Mouse (Mus musculus): ENCODE results near the gene Ptgds. TPM values are rescaled to one million over a fixed set of nuclear protein-coding genes. Genes with fewer than 3 reads are reported as not detected.

Ptgds gene
- polyA plus RNA-seq, 2 experiments: 2.4 to 4.0 TPM

DNA sequence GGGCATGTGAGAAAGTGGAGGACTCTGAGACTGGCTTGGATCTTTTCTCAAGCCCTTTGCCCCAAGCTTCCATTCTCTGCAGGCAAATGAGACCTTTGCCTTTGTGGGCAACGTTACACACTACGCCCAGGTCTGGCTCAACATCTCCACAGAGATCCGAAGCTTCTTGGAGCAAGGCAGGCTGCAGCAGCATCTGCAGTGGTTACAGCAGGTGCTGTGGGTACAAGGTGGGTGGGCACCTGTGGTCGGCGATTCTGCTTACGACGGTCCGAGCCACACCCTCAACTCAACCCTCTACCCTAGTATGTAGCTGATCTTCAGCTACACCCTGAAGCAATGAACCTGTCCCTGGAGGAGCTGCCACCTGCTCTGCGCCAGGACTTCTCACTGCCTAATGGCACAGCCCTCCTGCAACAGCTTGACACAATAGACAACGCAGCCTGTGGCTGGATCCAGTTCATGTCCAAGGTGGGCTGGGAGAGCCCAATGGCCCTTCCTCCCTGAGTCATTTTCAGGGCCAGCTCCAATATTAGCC is 33.5 kb downstream of the Ptgds start:
- Histone ChIP-seq H3K27ac (replicated peaks; ENCODE audit: low read depth, low read length) (no peak overlapping the region), H3K4me2 (replicated peaks; ENCODE audit: low read depth, low read length, severe bottlenecking) (no peak overlapping the region), H3K4me1 (ENCODE audit: control insufficient read depth, insufficient read depth, low read length) (no peaks in the 10 kb centered on the region), H3K9ac (ENCODE audit: low read depth, low read length, severe bottlenecking) (no peak overlapping the region), H3K36me3 (ENCODE audit: control insufficient read depth, insufficient read depth, low read length) (no peaks in the 10 kb centered on the region), H3K27me3 (ENCODE audit: control insufficient read depth, insufficient read depth, low read length) (no peaks in the 10 kb centered on the region), H3K4me3 (replicated peaks; ENCODE audit: low read length) (no peak overlapping the region), H3K9me3 (ENCODE audit: control insufficient read depth, low read length) (no peaks in the 10 kb centered on the region)
- no peak for TF ChIP-seq POLR2A (IDR thresholded peaks at IDR 0.05; ENCODE audit: borderline replicate concordance, extremely low read depth, insufficient read depth, insufficient read length)
- ATAC-seq (ENCODE audit: low FRiP score, low read depth) (no peak), DNase-seq (ENCODE audit: low spot score) (no peak)
- WGBS: 88% methylated on average over 10 of the region's 10 CpGs

DNA sequence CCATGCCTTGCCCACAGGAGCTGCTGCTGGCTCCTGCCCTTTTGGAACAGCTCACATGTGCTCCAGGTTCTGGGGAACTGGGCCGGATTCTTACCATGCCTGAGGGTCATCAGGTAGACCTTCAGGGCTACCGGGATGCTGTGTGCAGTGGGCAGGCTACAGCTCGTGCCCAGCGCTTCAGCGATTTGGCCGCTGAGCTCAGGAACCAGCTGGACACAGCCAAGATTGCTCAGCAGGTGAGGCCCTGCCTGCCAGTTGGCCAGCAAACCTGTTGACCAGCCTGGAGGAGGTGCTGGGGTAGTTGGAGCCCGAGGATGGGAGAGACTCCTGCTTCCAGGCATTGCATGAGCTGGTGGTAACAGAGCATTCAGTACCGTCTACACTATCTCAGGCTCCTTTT is 35.6 kb downstream of the Ptgds start:
- Histone ChIP-seq H3K4me2 (replicated peaks; ENCODE audit: low read depth, low read length, severe bottlenecking) (no peak overlapping the region), H3K4me1 (ENCODE audit: control insufficient read depth, insufficient read depth, low read length) (peaks cover 2% of the 10 kb centered on the region; the same call in 1 of the 2 replicates), H3K9me3 (ENCODE audit: control insufficient read depth, low read length) (no peaks in the 10 kb centered on the region), H3K4me3 (replicated peaks; ENCODE audit: low read length) (no peak overlapping the region), H3K27ac (replicated peaks; ENCODE audit: low read depth, low read length) (no peak overlapping the region), H3K9ac (ENCODE audit: low read depth, low read length, severe bottlenecking) (no peak overlapping the region), H3K36me3 (ENCODE audit: control insufficient read depth, insufficient read depth, low read length) (no peaks in the 10 kb centered on the region), H3K27me3 (ENCODE audit: control insufficient read depth, insufficient read depth, low read length) (no peaks in the 10 kb centered on the region; the same call in 1 of the 2 replicates)
- 77% methylated on average over 8 of the region's 8 CpGs for WGBS
- no peak for TF ChIP-seq POLR2A (IDR thresholded peaks at IDR 0.05; ENCODE audit: borderline replicate concordance, extremely low read depth, insufficient read depth, insufficient read length)
- no peak for DNase-seq (ENCODE audit: low spot score)
- ATAC-seq (ENCODE audit: low FRiP score, low read depth): no peak

GRCm38 (mm10) chr2:25433101-25433500 is 36.7 kb downstream of the Ptgds start:
- WGBS: 83% methylated on average over 17 of the region's 17 CpGs
- H3K9me3 ChIP-seq (ENCODE audit: control insufficient read depth, low read length): no peaks in the 10 kb centered on the region
- H3K27ac ChIP-seq (replicated peaks; ENCODE audit: low read depth, low read length): no peak overlapping the region
- no peak for DNase-seq (ENCODE audit: low spot score)
- no peaks in the 10 kb centered on the region; the same call in 1 of the 2 replicates for H3K27me3 ChIP-seq (ENCODE audit: control insufficient read depth, insufficient read depth, low read length)
- no peak overlapping the region for H3K4me2 ChIP-seq (replicated peaks; ENCODE audit: low read depth, low read length, severe bottlenecking)
- no peak for ATAC-seq (ENCODE audit: low FRiP score, low read depth)
- no peak overlapping the region for H3K4me3 ChIP-seq (replicated peaks; ENCODE audit: low read length)
- H3K36me3 ChIP-seq (ENCODE audit: control insufficient read depth, insufficient read depth, low read length): no peaks in the 10 kb centered on the region
- H3K9ac ChIP-seq (ENCODE audit: low read depth, low read length, severe bottlenecking): no peak overlapping the region
- H3K4me1 ChIP-seq (ENCODE audit: control insufficient read depth, insufficient read depth, low read length): peaks cover 3% of the 10 kb centered on the region; the same call in 1 of the 2 replicates
- TF ChIP-seq POLR2A (IDR thresholded peaks at IDR 0.05; ENCODE audit: borderline replicate concordance, extremely low read depth, insufficient read depth, insufficient read length): no peak

- Histone ChIP-seq H3K36me3 (ENCODE audit: control insufficient read depth, insufficient read depth, low read length) (no peaks in the 10 kb centered on the region), H3K27ac (replicated peaks; ENCODE audit: low read depth, low read length) (no peak overlapping the region), H3K9ac (ENCODE audit: low read depth, low read length, severe bottlenecking) (no peak overlapping the region), H3K4me3 (replicated peaks; ENCODE audit: low read length) (no peak overlapping the region), H3K27me3 (ENCODE audit: control insufficient read depth, insufficient read depth, low read length) (no peaks in the 10 kb centered on the region; the same call in 1 of the 2 replicates), H3K4me1 (ENCODE audit: control insufficient read depth, insufficient read depth, low read length) (peaks cover 3% of the 10 kb centered on the region; the same call in 1 of the 2 replicates), H3K4me2 (replicated peaks; ENCODE audit: low read depth, low read length, severe bottlenecking) (no peak overlapping the region), H3K9me3 (ENCODE audit: control insufficient read depth, low read length) (no peaks in the 10 kb centered on the region)
- no peak for TF ChIP-seq POLR2A (IDR thresholded peaks at IDR 0.05; ENCODE audit: borderline replicate concordance, extremely low read depth, insufficient read depth, insufficient read length)
- DNase-seq (ENCODE audit: low spot score) (no peak), ATAC-seq (ENCODE audit: low FRiP score, low read depth) (no peak)
- 61% methylated on average over 11 of the region's 11 CpGs for WGBS
Observed at GRCm38 (mm10) chr2:25432326-25433098, 37.3 kb downstream of the Ptgds start.

GRCm38 (mm10) chr2:25431308-25431855 is 38.5 kb downstream of the Ptgds start:
- Histone ChIP-seq H3K9me3 (ENCODE audit: control insufficient read depth, low read length) (no peaks in the 10 kb centered on the region), H3K4me1 (ENCODE audit: control insufficient read depth, insufficient read depth, low read length) (peaks cover 3% of the 10 kb centered on the region; the same call in 1 of the 2 replicates), H3K36me3 (ENCODE audit: control insufficient read depth, insufficient read depth, low read length) (no peaks in the 10 kb centered on the region), H3K27ac (replicated peaks; ENCODE audit: low read depth, low read length) (no peak overlapping the region), H3K27me3 (ENCODE audit: control insufficient read depth, insufficient read depth, low read length) (no peaks in the 10 kb centered on the region; the same call in 1 of the 2 replicates), H3K4me3 (replicated peaks; ENCODE audit: low read length) (no peak overlapping the region), H3K9ac (ENCODE audit: low read depth, low read length, severe bottlenecking) (no peak overlapping the region), H3K4me2 (replicated peaks; ENCODE audit: low read depth, low read length, severe bottlenecking) (no peak overlapping the region)
- no peak for DNase-seq (ENCODE audit: low spot score)
- no peak for TF ChIP-seq POLR2A (IDR thresholded peaks at IDR 0.05; ENCODE audit: borderline replicate concordance, extremely low read depth, insufficient read depth, insufficient read length)
- 58% methylated on average over 6 of the region's 6 CpGs for WGBS
- ATAC-seq (ENCODE audit: low FRiP score, low read depth): no peak
